Comparison of ENCODE assay signal across 18 mouse cellular contexts in genomic region chr15:103106201-103106600, GRCm38 (mm10).
DNase-seq lines count a peak whose midpoint lies in the region; ATAC-seq lines count a peak whose summit lies in the region.
"Had no signal": no experiment of that assay in that cellular context is flagged by ENCODE, and none has a peak within 500 bp of the region (broad histone marks: within the 10 kb centered on the region; RNA-seq: fewer than 3 reads in every experiment).

No protein-coding gene starts in this region.

- no peak overlapping the region for H3K9ac ChIP-seq in midbrain, embryonic 15.5 days
- H3K9ac ChIP-seq in hindbrain, embryonic 11.5 days (ENCODE audit: low read depth, low read length), result no peak overlapping the region; the same call in 1 of the 2 replicates
- H3K9ac ChIP-seq in hindbrain, embryonic 15.5 days, result no peak overlapping the region
- no peak overlapping the region for H3K9ac ChIP-seq in neural tube, embryonic 14.5 days (replicated peaks; ENCODE audit: low read depth, low read length)
- H3K9ac ChIP-seq: embryonic facial prominence, embryonic 15.5 days; kidney, embryonic 15.5 days; limb, embryonic 12.5 days; liver, embryonic 12.5 days; lung, embryonic 14.5 days had no signal

- peaks cover 60% of the 10 kb centered on the region for H3K4me1 ChIP-seq in midbrain, embryonic 10.5 days
- peaks cover 30% of the 10 kb centered on the region for H3K4me1 ChIP-seq in midbrain, embryonic 15.5 days
- H3K4me1 ChIP-seq in hindbrain, embryonic 11.5 days (replicated peaks; ENCODE audit: control insufficient read depth, insufficient read depth, low read length), result 0 out of 2 replicates have a peak, but pooled peaks cover 12% of the 10 kb centered on the region
- H3K4me1 ChIP-seq in hindbrain, embryonic 15.5 days (replicated peaks), result peaks cover 58% of the 10 kb centered on the region
- H3K4me1 ChIP-seq in neural tube, embryonic 14.5 days (ENCODE audit: control insufficient read depth, insufficient read depth, low read length), result peaks cover 61% of the 10 kb centered on the region
- H3K4me1 ChIP-seq: liver, embryonic 12.5 days had no signal

- H3K27ac ChIP-seq in midbrain, embryonic 10.5 days (replicated peaks), result peak overlapping the region; percentile 77
- no peak overlapping the region for H3K27ac ChIP-seq in midbrain, embryonic 15.5 days
- H3K27ac ChIP-seq in hindbrain, embryonic 11.5 days (ENCODE audit: low read depth, low read length), result peak overlapping the region; percentile 58
- peak overlapping the region; percentile 74 for H3K27ac ChIP-seq in hindbrain, embryonic 15.5 days (replicated peaks)
- peak overlapping the region; percentile 52 for H3K27ac ChIP-seq in neural tube, embryonic 14.5 days (ENCODE audit: low read depth, low read length)
- H3K27ac ChIP-seq: embryonic facial prominence, embryonic 15.5 days; limb, embryonic 12.5 days; liver, embryonic 12.5 days had no signal

- no peak overlapping the region; the same call in 1 of the 2 replicates for H3K4me3 ChIP-seq in midbrain, embryonic 10.5 days
- no peak overlapping the region for H3K4me3 ChIP-seq in midbrain, embryonic 15.5 days
- no peak overlapping the region for H3K4me3 ChIP-seq in hindbrain, embryonic 11.5 days (ENCODE audit: low read depth, low read length)
- no peak overlapping the region for H3K4me3 ChIP-seq in hindbrain, embryonic 15.5 days
- H3K4me3 ChIP-seq in neural tube, embryonic 14.5 days (ENCODE audit: low read depth, low read length), result no peak overlapping the region
- H3K4me3 ChIP-seq: embryonic facial prominence, embryonic 15.5 days; kidney, embryonic 15.5 days; limb, embryonic 12.5 days; liver, embryonic 12.5 days had no signal

- WGBS in midbrain, embryonic 10.5 days, result 9% methylated on average over 2 of the region's 2 CpGs
- 0% methylated on average over 2 of the region's 2 CpGs for WGBS in midbrain, embryonic 15.5 days
- 2% methylated on average over 2 of the region's 2 CpGs for WGBS in hindbrain, embryonic 11.5 days
- WGBS in hindbrain, embryonic 15.5 days, result 0% methylated on average over 2 of the region's 2 CpGs
- 0% methylated on average over 2 of the region's 2 CpGs for WGBS in neural tube, embryonic 14.5 days

- H3K27me3 ChIP-seq in midbrain, embryonic 10.5 days (ENCODE audit: low read depth, poor library complexity, severe bottlenecking), result peaks cover 100% of the 10 kb centered on the region
- peaks cover 37% of the 10 kb centered on the region for H3K27me3 ChIP-seq in midbrain, embryonic 15.5 days (replicated peaks)
- H3K27me3 ChIP-seq in hindbrain, embryonic 11.5 days (ENCODE audit: control insufficient read depth, insufficient read depth, low read length), result peaks cover 20% of the 10 kb centered on the region
- peaks cover 7% of the 10 kb centered on the region for H3K27me3 ChIP-seq in hindbrain, embryonic 15.5 days
- no peaks in the 10 kb centered on the region for H3K27me3 ChIP-seq in neural tube, embryonic 14.5 days (ENCODE audit: control insufficient read depth, insufficient read depth, low read length)

- H3K4me2 ChIP-seq in midbrain, embryonic 15.5 days, result no peak overlapping the region
- no peak overlapping the region for H3K4me2 ChIP-seq in hindbrain, embryonic 11.5 days (replicated peaks; ENCODE audit: low read depth, low read length)
- H3K4me2 ChIP-seq in hindbrain, embryonic 15.5 days, result peak overlapping the region; percentile 69
- H3K4me2 ChIP-seq in neural tube, embryonic 14.5 days (ENCODE audit: low read depth, low read length), result peak overlapping the region; percentile 81; the same call in 1 of the 2 replicates
- H3K4me2 ChIP-seq: embryonic facial prominence, embryonic 15.5 days; kidney, embryonic 15.5 days; limb, embryonic 12.5 days; liver, embryonic 12.5 days; lung, embryonic 14.5 days had no signal

- ATAC-seq in midbrain, embryonic 15.5 days (replicated peaks), result no peak
- ATAC-seq in hindbrain, embryonic 11.5 days (ENCODE audit: low FRiP score), result peak; percentile 66
- ATAC-seq in hindbrain, embryonic 15.5 days (ENCODE audit: low FRiP score, low read depth), result no peak
- ATAC-seq in neural tube, embryonic 14.5 days (ENCODE audit: low read depth), result no peak
- ATAC-seq in cerebellum, adult (ENCODE audit: insufficient number of reproducible peaks, low FRiP score, low TSS enrichment), result no peak
- ATAC-seq: intestine, postnatal 0 days; liver, embryonic 12.5 days had no signal

- H3K9me3 ChIP-seq in midbrain, embryonic 10.5 days (replicated peaks), result no peaks in the 10 kb centered on the region
- H3K9me3 ChIP-seq in midbrain, embryonic 15.5 days, result no peaks in the 10 kb centered on the region
- H3K9me3 ChIP-seq in hindbrain, embryonic 11.5 days (ENCODE audit: control insufficient read depth, low read length), result no peaks in the 10 kb centered on the region
- H3K9me3 ChIP-seq in hindbrain, embryonic 15.5 days, result no peaks in the 10 kb centered on the region
- H3K9me3 ChIP-seq in neural tube, embryonic 14.5 days (ENCODE audit: control insufficient read depth, low read length), result no peaks in the 10 kb centered on the region
- H3K9me3 ChIP-seq: embryonic facial prominence, embryonic 15.5 days; kidney, embryonic 15.5 days; limb, embryonic 12.5 days; liver, embryonic 12.5 days had no signal

- H3K36me3 ChIP-seq in midbrain, embryonic 10.5 days, result no peaks in the 10 kb centered on the region
- H3K36me3 ChIP-seq in midbrain, embryonic 15.5 days (replicated peaks), result no peaks in the 10 kb centered on the region
- H3K36me3 ChIP-seq in hindbrain, embryonic 11.5 days (ENCODE audit: control insufficient read depth, insufficient read depth, low read length), result no peaks in the 10 kb centered on the region
- H3K36me3 ChIP-seq in hindbrain, embryonic 15.5 days, result no peaks in the 10 kb centered on the region
- H3K36me3 ChIP-seq in neural tube, embryonic 14.5 days (ENCODE audit: control insufficient read depth, insufficient read depth, low read length), result no peaks in the 10 kb centered on the region
- H3K36me3 ChIP-seq: embryonic facial prominence, embryonic 15.5 days; kidney, embryonic 15.5 days; limb, embryonic 12.5 days; liver, embryonic 12.5 days had no signal

- no peak for DNase-seq in midbrain, embryonic 10.5 days (ENCODE audit: low spot score)
- no peak for DNase-seq in hindbrain, embryonic 11.5 days (ENCODE audit: low spot score)
- DNase-seq in cerebellum, adult 9-11 months, result no peak
- DNase-seq: cerebellum, adult 8-10 months; lung, embryonic 14.5 days; lung, postnatal 36 days; right cerebral cortex, postnatal 14 days; spleen, adult 18-20 months; thymus, adult 2 months had no signal

Comparison
In these comparisons a context has a peak if more than half of its experiments do, and no peak if none do; other contexts are left out.
1. H3K4me2 ChIP-seq: peak in hindbrain, embryonic 15.5 days (single experiment) and neural tube, embryonic 14.5 days (single experiment); none in midbrain, embryonic 15.5 days (single experiment) and hindbrain, embryonic 11.5 days (single experiment).